Mouse (Mus musculus) embryonic stem cell, embryonic (primary cell): Measurements from ENCODE around the gene Tlcd2.

Experiments used
- CTCF ChIA-PET, 4 experiments: fragments of 300-600 bp in 2 of 4; fragments of 350-600 bp in 2 of 4; sonication (Branson Sonifier 250); formaldehyde crosslinking; loops; one replicate each; lab custom pipeline; 2022; ENCODE audit warnings: inconsistent platforms in 2 of 4; lab: Charles Lee
- POLR2A ChIA-PET, 4 experiments: fragments of 300-600 bp in 2 of 4; fragments of 350-600 bp in 2 of 4; sonication (Branson Sonifier 250); formaldehyde crosslinking; loops; one replicate each; lab custom pipeline; 2022; ENCODE audit warnings: antibody characterized with exemption in 4 of 4, inconsistent platforms in 1 of 4; lab: Charles Lee

Tlcd2 gene

DNA sequence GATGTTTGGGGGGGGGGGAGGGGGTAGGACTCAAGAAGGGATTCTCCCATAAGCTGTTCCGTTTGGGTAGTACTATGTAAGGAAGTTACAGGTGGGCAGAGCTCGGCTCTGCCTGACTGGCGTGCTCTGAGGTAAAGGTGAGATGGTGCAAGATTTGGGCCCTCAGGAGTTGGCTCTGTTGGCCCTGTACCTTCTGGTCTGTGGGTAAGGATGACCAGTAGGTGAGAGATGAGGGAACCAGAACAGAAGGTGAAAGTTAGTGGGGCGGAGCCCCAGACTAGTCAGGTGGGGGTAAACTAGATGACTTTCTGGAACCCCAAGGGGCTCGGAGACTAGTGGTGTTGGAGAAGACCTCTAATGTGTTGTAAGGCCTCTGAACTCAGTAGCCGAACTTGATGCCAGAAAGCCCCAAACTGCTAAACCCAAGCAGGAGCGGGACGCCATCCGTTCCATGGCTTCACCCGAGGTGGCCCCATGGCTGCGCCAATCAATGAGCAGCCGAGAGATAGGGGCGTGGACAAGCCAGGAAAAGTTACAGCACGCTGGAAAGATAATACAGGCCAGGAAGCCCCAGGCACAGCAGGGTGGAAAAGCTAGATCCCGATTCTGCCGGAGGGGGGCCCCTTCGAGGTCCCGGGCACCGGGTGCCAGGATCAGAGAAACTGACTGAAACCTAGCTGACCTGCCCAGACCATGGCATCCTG is 6.1 kb downstream of the Tlcd2 start:
- ChIA-PET POLR2A (interaction anchor here in 3 of 4 experiments (0.5 to 9.9 kb wide), 29 partner anchors 7 to 800 kb away, joined by 3 to 130 read pairs (median 5); partner anchors contain the start of genes Rilp (in 3 of the 3), Wdr81 (in 3 of the 3), Prpf8 (in 2 of the 3) and Slc43a2 (in 1 of the 3)), CTCF (interaction anchor here in 2 of 4 experiments (0.5 to 2.2 kb wide), 9 partner anchors 13 to 1096 kb away, joined by 3 to 7 read pairs (median 3); partner anchors contain the start of gene Wdr81 (in 1 of the 2))

DNA sequence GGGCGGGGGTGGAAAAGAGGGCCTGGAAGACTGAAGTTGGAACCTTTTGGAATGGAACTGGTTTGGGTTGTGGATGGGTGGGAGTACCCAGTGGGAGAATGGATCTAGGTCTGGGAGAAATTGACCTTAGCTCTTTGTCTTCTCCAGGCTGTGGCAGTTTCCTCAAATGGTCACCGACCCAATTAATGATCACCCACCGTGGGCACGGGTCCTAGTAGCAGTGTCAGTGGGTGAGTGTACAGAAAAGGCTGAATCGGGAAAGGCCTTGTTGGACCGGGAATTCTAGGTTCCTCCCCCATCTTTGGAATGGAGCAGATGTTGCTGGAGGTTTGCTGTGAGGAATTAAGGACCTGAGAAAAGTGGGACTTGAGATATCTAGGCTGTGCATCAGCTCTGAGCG is 6.9 kb downstream of the Tlcd2 start:
- ChIA-PET POLR2A (interaction anchor here in 3 of 4 experiments (0.7 to 4.5 kb wide), 21 partner anchors 7 to 204 kb away, joined by 3 to 23 read pairs (median 5); partner anchors contain the start of genes Rilp (in 3 of the 3), Prpf8 (in 2 of the 3), Tlcd2 (in 2 of the 3) and Wdr81 (in 2 of the 3)), CTCF (interaction anchor here in 2 of 4 experiments (0.5 to 2.2 kb wide), 4 partner anchors 14 to 88 kb away, joined by 3 to 7 read pairs (median 5); partner anchors contain the start of gene Wdr81 (in 1 of the 2))

GRCm38 (mm10) chr11:75469261-75469660 is 7.7 kb downstream of the Tlcd2 start:
- POLR2A ChIA-PET: interaction anchor here in 3 of 4 experiments (0.5 to 4.5 kb wide), 12 partner anchors 8 to 643 kb away, joined by 3 to 23 read pairs (median 5); partner anchors contain the start of genes Prpf8 (in 2 of the 3), Rilp (in 2 of the 3) and Tlcd2 (in 2 of the 3)
- CTCF ChIA-PET: interaction anchor here in 3 of 4 experiments (0.6 to 2.2 kb wide), 6 partner anchors 14 to 173 kb away, joined by 4 to 7 read pairs (median 5); partner anchors contain the start of gene Prpf8 (in 1 of the 3)

- POLR2A ChIA-PET: interaction anchor here in 3 of 4 experiments (0.6 to 5.8 kb wide), 4 partner anchors 9 to 18 kb away, joined by 3 to 40 read pairs (median 17); partner anchors contain the start of genes Tlcd2 (in 2 of the 3) and Prpf8 (in 1 of the 3)
- CTCF ChIA-PET: no interaction called here
Observed at GRCm38 (mm10) chr11:75470675-75471074, 9.2 kb downstream of the Tlcd2 start.

DNA sequence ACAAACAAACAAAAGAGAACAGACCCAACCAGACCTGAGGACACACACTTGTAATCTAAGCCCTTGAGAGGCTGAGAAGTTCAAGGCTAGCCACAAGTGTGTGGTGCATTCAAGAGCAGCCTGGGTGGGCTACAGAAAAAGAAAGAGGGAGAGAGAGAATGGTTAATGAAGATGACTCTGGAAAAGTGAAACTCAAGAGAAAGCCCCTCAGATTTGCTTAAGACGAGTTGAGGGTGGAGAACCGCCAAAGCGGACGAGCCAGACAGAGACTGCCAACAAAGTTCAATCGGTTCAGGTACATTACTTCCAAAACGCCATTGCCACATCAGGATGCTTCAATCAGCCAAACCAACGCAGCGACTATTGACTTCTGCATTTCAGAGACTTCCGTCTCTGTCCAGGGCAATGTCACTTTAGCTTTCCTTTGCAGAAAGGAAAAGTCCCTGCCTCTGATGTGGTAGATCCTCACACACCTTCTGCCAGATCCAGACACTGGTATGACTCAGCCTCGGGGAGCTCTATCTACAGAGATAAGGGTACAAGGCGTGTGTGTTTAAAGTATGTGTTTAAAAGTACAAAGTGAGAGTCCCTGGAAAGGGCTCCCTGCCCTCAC is 11.1 kb downstream of the Tlcd2 start:
- CTCF ChIA-PET: interaction anchor here in 1 of 4 experiments (0.5 to 1.6 kb wide), 3 partner anchors 38 to 193 kb away, joined by 3 read pairs; no protein-coding TSS in a partner anchor
- POLR2A ChIA-PET: interaction anchor here in 3 of 4 experiments (0.7 to 5.8 kb wide), 9 partner anchors 8 to 115 kb away, joined by 3 to 40 read pairs (median 5); partner anchors contain the start of genes Prpf8 (in 2 of the 3), Tlcd2 (in 2 of the 3) and Pitpna (in 1 of the 3)

DNA sequence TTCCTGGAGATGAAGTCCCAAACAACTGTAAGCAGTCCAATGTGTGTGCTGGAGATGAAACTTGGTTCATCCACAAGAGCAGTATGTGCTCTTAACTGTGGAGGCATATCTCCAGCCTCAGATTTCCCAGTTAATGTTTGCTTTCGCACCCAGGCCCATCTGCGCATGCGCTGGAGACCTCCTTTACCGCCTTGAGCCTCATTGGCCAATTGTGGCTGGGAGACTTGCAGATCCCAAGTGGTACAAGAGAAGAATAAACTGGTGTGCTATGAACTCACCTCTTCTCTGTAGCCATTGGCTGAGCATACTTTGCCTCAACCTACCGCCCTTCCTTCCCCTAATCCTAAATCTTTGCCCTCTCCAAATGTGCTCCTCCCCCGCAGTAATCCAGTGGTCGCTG is 11.9 kb downstream of the Tlcd2 start:
- ChIA-PET POLR2A (interaction anchor here in 3 of 4 experiments (0.7 to 5.8 kb wide), 6 partner anchors 10 to 13 kb away, joined by 3 to 40 read pairs (median 6); partner anchors contain the start of genes Prpf8 (in 2 of the 3) and Tlcd2 (in 2 of the 3)), CTCF (no interaction called here)

DNA sequence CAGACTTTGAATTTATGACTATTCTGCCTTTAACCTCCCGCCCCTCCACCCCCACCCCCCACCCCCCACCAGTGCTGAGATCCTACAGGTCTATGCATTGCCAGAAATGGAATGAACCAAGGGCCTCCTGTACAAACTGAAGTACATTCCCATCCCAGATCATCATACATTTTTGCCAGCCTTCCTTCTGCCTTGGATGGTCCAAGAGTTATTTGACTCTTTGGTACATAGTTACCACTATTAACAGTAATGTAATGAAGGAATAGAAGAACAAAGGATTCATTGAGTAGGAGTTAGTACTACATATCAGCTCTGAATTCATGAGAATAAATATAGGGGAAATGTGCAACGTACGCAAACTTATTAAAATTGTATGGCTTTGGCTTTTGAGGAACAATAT is 24.7 kb downstream of the Tlcd2 start:
- ChIA-PET POLR2A (interaction anchor here (0.5 to 7.0 kb wide), 71 partner anchors 8 to 656 kb away, joined by 3 to 117 read pairs (median 5); partner anchors contain the start of genes Rilp (in 4 of the 4), Tlcd2 (in 4 of the 4), Scarf1 (in 3 of the 4) and Crk (in 2 of the 4)), CTCF (interaction anchor here in 3 of 4 experiments (0.7 to 3.6 kb wide), 9 partner anchors 17 to 316 kb away, joined by 3 to 30 read pairs (median 4); partner anchors contain the start of genes Rilp (in 3 of the 3), Tlcd2 (in 1 of the 3) and Wdr81 (in 1 of the 3))

GRCm38 (mm10) chr11:75486601-75487285 is 25.2 kb downstream of the Tlcd2 start, which contains the start of gene Prpf8:
Prpf8 (plus strand) TSS chr11:75486816.
- CTCF ChIA-PET: interaction anchor here in 3 of 4 experiments (0.6 to 3.6 kb wide), 10 partner anchors 18 to 577 kb away, joined by 3 to 30 read pairs (median 4); partner anchors contain the start of genes Rilp (in 3 of the 3), Tlcd2 (in 1 of the 3) and Wdr81 (in 1 of the 3)
- POLR2A ChIA-PET: interaction anchor here (0.5 to 7.0 kb wide), 76 partner anchors 9 to 656 kb away, joined by 3 to 117 read pairs (median 5); partner anchors contain the start of genes Rilp (in 4 of the 4), Tlcd2 (in 4 of the 4), Scarf1 (in 3 of the 4) and Crk (in 2 of the 4)

DNA sequence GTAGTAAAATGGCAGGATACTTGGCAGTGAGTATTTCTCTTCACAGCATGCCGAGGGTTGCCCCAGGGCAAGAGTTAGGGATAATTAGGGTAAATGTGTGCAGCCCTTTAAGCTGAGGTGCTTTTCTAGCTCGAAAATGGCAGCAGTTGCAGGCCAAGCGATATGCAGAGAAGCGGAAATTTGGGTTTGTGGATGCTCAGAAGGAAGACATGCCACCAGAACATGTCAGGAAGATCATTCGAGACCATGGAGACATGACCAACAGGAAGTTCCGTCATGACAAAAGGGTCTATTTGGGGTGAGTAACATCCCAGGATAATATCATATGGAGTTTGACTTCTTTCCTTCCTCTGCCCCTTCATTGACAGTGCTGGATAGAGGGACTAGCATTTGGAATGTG is 26.0 kb downstream of the Tlcd2 start:
- ChIA-PET POLR2A (interaction anchor here (0.6 to 7.0 kb wide), 44 partner anchors 8 to 657 kb away, joined by 3 to 117 read pairs (median 6); partner anchors contain the start of genes Tlcd2 (in 4 of the 4), Rilp (in 3 of the 4), Wdr81 (in 2 of the 4) and Crk (in 1 of the 4)), CTCF (interaction anchor here in 2 of 4 experiments (2.0 to 3.6 kb wide), 2 partner anchors 23 kb away, joined by 21 to 30 read pairs; partner anchors contain the start of gene Rilp (in 2 of the 2))

GRCm38 (mm10) chr11:75494296-75495049 is 33.0 kb downstream of the Tlcd2 start:
- POLR2A ChIA-PET: interaction anchor here in 3 of 4 experiments (0.9 to 4.9 kb wide), 8 partner anchors 7 to 49 kb away, joined by 3 to 32 read pairs (median 14); partner anchors contain the start of genes Prpf8 (in 3 of the 3), Rilp (in 2 of the 3) and Tlcd2 (in 1 of the 3)
- CTCF ChIA-PET: interaction anchor here in 1 of 4 experiments (2.0 kb wide), 1 partner anchor 16 kb away, joined by 9 read pairs; the partner anchor contains the start of gene Rilp

DNA sequence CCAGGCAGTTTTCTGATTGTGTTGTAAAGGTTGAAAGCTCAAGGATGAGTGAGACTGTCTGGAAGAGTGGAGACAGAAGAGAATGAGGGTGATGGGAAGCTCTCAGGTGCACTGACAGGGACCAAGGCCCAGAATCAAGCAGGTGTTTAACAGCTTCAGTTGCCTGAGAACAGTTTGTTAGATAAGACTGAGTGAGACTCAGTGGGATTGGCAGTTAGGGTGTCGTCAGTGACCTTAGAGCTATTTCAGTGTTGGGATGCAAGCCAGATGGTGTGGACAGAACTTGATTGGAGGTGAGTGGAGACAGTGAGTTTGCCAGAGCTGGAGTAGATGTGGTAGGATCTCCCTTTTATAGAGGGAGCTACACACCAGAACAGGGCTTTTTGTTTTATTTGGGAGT is 36.6 kb downstream of the Tlcd2 start:
- ChIA-PET POLR2A (interaction anchor here (0.6 to 4.9 kb wide), 13 partner anchors 11 to 1836 kb away, joined by 3 to 38 read pairs (median 6); partner anchors contain the start of genes Rilp (in 4 of the 4), Tlcd2 (in 3 of the 4) and Prpf8 (in 2 of the 4)), CTCF (interaction anchor here in 2 of 4 experiments (0.7 to 3.3 kb wide), 3 partner anchors 12 to 60 kb away, joined by 3 to 16 read pairs (median 11); partner anchors contain the start of gene Rilp (in 2 of the 2))

- CTCF ChIA-PET: no interaction called here
- POLR2A ChIA-PET: interaction anchor here in 2 of 4 experiments (1.0 to 5.1 kb wide), 5 partner anchors 9 to 47 kb away, joined by 3 to 90 read pairs (median 31); partner anchors contain the start of gene Tlcd2 (in 2 of the 2)
Observed at GRCm38 (mm10) chr11:75508162-75508561, 46.6 kb downstream of the Tlcd2 start.

GRCm38 (mm10) chr11:75508904-75509303 is 47.4 kb downstream of the Tlcd2 start:
- ChIA-PET CTCF (interaction anchor here in 2 of 4 experiments (2.8 to 2.9 kb wide), 2 partner anchors 22 to 107 kb away, joined by 15 to 30 read pairs; partner anchors contain the start of gene Prpf8 (in 1 of the 2)), POLR2A (interaction anchor here in 3 of 4 experiments (0.6 to 7.5 kb wide), 17 partner anchors 10 to 1230 kb away, joined by 3 to 90 read pairs (median 29); partner anchors contain the start of genes Tlcd2 (in 3 of the 3), Prpf8 (in 2 of the 3) and Slc43a2 (in 2 of the 3))

GRCm38 (mm10) chr11:75509741-75510626 is 48.5 kb downstream of the Tlcd2 start, which contains the start of gene Rilp:
Rilp (plus strand) TSS chr11:75510094.
- CTCF ChIA-PET: interaction anchor here (0.5 to 2.9 kb wide), 93 partner anchors 9 to 855 kb away, joined by 3 to 37 read pairs (median 5); partner anchors contain the start of genes Prpf8 (in 3 of the 4), Slc43a2 (in 3 of the 4), Tlcd2 (in 3 of the 4) and Hic1 (in 2 of the 4)
- POLR2A ChIA-PET: interaction anchor here (0.5 to 7.5 kb wide), 96 partner anchors 8 to 678 kb away, joined by 3 to 90 read pairs (median 5); partner anchors contain the start of genes Prpf8 (in 4 of the 4), Tlcd2 (in 4 of the 4), Pitpna (in 3 of the 4) and Slc43a2 (in 3 of the 4)
